Mouse (Mus musculus) right cerebral cortex, adult 18-20 months (tissue): ENCODE data around the gene Zfp697.

Experiments
- DNase-seq: peaks from one replicate; pipeline ENCODE4 v3.0.0; 2022; ENCODE audit warnings: mixed read lengths

The Zfp697 gene

DNA sequence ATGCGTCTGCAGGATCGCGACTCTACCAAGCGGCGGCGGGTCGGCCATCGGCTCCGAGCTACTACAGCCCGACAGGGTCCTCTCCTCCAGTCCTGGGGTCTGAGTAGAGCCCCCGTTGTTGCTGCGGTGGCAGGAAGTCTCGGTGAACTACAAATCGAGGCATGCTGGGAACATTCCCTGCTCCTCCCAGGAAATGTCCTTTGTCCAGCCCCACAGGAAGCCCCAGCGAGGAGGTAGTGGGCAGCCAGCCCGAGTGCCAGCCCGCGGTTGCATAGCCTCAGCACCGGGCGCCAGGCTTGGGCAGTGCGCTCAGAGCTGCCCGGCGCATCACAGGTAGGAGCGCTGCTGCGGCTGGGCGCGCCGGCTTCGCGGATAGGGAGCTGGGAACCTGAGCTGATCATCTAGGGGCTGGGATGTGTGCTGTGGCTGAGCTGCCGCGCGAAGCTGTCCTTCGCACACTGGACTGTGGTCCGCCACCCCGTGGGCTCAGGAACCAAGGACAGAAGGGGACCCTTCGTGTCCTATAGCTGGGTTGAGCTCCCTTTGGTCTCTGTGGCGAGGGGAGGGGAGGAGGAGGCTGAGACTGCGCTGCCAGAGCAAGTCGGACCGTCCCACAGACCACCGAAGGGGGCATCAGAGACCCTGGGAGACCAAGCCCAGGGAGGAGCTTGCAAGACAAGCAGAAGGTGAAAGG, at the start of gene Zfp697:
TSS of gene Zfp697 (plus strand) at position 216 of the 694 bp plus-strand sequence.
- DNase-seq: peak; percentile 86

DNA sequence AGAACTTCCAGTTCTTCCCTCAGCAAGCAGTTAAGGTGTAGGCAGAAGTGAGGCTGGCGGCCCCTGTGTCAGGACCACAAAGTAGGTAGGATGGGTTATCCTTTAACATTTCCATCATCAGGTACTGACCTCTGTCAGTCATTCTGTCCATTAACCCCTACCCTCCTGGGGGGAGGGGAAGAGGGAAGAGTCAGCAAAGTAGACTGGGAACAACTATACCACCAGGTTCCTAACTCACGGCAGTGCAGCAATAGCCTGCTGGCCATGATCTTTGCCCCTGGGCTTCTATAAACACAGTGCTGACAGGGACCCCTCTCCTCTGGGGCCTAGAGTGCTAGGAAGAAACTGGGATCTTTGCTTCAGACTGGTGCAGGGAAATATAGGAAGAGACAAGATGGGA, 48.3 kb upstream of the Zfp697 start:
- DNase-seq: no peak

DNA sequence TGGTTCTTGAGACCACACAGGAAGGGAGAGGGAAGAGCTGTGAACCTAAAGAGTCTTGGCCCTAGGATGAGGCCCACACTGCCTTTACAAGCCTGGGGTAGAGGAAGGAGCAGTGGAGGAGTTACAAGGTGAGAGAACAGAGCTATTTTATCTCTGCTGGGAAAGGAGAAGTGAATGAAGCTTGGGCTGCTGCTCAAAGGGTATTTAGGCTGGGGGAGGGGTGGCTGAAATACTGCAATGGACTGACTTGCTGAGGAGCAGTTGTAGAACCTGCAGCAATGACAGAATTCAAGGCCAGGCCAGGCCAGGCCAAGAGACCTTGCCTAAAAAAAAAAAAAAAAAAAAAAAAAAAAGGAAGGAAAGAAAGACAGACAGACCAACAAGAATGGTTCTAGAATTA, 46.9 kb upstream of the Zfp697 start:
- no peak for DNase-seq

DNA sequence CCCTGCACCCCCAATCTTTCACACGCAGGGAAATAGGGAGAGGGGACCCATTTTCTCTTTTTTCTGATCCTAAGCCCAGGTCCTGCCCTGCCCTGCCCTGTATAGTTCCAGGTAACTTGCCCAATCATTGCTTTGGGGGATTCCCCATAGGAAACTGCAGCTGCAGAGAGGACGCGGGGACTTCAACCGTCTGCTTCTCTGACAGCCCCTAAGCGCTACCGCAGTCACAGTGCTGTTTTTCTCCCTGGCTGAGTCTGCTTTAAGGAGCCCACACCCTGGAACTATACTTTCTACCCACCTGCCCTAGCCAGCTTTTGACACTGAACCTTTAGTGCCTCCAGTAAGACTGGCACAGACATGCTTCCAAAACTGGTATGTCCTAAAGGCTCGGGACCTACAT, 46.4 kb upstream of the Zfp697 start:
- no peak for DNase-seq

DNA sequence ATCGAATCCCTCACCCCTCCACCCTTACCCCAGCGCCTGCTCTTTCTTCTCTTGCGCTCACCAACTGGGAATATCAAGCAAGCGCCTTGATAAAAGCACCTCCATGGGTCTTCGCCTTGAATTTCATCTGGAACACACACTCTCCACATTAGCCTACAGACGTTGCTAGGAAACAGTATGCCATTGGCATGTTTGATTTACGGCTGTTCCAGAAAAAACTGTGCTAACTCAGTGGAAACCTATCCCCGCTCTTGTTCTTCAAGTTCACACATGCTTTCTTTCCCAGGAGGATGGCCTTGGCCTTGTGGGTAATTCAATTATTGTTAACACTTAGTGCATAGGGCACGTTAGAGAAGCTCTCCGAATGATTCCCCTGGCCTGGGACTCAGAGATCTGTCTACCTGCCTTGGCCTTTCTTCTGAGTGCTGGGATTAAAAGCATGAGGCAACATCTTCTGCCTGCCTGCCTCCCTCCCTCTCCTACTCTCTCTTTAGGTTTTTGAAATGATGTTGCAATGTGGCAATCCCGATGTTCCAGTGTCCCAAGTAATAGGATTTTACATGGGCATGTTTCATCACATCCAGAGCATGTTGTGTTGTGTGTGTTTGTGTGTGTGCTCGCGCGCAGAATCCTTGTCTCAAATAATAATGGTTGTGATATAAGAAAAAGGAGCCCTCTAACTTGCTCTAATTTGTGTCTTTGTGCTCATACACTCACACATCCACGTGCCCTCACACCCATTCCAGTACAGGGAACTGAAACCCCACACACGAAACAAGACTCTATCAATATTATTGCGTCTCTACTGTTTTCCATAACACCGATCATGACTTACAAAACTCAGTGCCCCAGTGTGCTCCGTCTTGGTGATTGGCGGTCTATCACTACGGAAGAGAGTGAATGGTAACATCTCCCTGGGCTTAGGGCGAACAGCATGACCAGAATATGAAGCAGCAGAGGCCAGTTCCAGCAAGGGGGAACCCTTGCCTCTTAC, 45.3 kb upstream of the Zfp697 start:
- no peak for DNase-seq

DNA sequence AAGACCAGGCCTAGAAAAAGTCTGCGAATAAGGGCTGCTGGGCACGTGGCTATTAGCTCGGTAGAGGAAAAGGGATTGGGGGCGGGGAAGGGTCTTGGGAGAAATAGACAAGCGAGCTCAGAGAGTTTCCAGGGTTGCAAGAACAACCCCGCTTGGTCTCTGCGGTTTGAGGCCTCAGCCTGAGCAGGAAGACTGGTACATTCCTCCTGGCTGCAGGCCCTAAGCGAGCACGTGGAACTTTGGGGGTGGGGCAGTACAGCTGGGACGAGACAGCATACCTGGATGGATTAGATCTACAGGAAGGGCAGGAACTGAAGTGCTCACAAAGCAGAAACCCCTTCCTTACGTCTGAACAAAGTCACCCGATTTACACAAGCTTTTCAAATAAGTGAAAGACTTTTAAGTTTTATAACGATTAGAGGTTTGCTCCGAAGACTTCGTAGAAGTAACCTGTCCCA, 43.6 kb upstream of the Zfp697 start:
- DNase-seq: peak; percentile 21

DNA sequence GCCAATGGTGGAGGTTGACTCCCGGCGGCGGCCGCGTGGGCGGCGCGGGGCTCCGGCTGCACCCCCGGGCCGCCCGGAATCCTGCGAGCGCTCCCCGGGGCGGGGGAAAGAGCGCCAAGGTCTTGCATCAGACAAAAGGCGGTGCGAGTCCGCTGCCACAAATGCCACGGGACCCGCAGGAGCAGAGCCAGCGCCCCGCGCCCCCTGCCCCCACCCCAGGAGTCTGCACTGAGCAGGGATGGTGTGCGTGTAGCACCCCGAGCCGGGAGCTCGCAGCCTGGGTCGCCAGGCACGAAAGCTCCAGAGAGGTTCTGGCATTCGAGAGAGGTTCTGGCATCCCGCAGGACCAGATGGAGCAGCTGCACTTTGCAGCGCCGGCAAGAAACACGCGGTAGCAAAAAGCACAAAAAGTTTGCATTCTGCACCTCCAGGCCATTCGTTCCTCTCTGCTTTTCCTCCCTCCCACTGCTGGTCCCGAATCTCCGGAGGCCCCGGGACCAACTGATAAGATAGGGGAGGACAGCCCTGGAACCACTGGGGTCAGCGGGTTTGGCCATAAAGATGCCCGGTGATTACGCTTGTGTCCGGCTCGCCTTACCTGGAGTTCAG, 43.1 kb upstream of the Zfp697 start:
- DNase-seq: peak; percentile 48

DNA sequence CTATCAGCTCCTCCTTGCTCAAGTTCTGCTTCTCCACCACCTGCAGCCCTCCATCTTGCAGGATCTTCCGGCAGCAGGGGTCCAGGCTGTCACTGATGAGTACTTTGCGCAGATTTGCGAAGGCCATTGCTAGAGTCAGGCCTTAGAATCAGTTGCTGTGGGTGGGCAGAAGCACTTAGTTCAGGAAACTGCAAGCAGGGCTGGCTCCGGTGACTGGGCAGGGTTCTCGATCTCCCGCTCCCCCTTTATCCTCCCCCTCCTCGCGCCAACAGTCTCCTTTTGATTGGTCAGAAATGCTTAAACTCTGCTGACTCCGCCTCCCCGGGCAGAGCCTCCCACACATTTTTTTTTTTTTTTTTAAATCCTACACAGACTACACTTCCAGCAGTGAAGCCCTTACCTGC, 42.6 kb upstream of the Zfp697 start, which contains the start of gene Phgdh:
TSS of gene Phgdh (minus strand) at position 285 of the 404 bp plus-strand sequence.
- peak; percentile 57 for DNase-seq

DNA sequence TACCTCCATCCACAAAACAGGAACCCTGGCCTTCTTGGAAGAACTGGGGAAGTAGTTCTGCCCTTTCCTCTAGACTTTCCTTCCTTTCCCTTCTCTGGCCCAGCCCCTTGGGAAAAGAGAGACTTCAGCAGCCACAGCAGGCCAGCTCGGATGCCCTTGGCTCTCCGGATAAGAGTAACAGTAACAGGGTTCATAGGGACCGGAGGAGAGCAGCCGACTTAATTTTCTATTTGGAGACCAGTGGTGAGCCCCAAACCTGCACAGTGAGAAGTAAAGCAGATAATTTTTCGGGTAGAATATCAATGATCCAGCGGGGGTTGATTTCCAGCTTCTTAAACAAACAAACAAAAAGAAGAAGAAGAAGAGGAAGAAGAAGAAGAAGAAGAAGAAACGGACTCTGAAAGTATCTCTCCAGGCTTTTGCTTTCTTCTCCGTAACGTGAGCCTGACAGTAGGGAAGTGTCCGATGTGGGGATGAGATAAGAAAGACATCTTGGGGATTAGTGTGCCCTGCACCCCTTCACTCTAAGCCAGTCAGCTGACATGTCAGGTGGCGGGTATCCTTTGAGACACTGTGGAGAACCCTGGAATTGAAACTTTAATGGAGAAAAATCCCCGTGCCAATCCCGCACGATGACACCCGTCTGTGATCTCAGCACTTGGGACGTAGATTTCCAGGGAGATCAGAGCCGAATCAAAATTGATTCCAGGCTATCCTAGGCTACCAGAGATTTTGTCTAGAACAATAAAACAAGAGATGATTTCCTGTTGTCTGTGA, 41.3 kb upstream of the Zfp697 start:
- DNase-seq: no peak

DNA sequence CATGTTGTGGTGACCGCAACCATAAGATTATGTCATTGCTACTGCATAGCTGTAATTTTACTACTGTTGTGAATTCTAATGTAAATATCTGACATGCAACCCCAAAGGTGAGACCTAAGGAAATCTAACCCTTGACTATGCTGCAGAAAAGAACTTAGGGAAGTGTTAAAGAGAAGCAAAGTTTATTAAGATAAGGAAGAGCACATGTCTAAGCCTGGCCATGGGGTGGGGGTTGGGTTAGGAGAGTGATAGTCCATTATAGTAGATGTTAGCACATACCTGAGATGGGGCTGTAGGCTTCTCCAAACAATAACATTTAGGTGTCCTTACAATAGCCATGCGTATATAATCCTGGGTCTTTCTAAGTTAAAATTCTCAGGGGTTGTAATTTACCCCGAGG, 39.0 kb upstream of the Zfp697 start:
- no peak for DNase-seq

DNA sequence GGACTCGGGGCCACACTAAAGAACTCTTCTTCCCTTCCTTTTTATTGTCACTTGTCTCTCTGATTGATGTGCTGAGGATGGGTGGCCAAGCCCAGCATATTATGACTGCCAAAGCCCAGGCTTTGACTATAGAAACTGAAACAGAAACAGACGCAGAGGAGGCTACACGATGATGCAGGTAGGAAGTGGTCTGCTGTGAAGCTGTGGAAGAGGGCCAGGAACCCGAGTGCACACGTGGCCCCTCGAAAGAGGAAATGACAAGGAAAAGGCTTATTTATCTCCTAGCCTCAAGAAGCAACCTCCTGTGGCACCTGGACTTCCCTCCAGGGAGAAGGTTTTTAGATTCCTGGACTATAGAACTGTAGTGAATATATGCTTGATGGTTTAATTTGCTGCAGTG, 34.2 kb upstream of the Zfp697 start:
- no peak for DNase-seq

DNA sequence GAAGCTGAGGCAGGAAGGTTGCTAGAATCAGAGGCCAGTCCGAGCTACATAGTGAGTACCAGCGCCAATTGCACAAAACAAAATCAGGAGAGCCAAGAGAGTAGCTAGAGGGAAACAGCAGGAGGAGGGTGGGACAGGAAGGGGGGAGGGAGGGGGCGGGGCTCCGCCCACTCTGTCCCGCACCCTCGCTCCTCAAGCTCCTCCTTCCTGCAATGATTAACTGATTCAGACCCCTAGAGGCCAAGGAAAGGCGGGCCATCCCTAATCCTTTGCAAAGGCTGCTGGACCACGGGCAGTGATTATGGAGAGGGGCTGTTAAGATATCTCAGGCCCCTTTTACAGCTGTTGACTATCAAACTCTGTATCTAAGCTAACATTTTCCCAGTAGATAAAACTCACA, 33.6 kb upstream of the Zfp697 start:
- no peak for DNase-seq

DNA sequence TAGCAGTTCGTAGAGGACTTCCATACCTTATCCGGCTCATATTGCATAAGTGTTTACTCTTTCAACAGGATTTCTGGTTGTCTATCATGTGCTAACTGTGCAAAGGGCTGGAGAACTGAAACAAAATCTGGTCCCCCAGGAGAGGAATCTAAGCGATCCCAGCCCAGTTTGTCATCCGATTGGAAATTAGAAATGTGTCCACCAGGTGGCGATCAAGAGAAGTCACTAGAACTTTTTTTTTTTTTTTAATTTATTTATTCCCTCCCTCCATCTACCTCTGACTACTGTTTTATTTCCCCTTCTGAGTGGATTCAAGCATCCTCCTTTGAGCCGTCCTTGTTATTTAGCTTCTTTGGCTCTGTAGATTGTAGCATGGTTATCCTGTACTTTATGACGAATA, 28.4 kb upstream of the Zfp697 start:
- DNase-seq: peak; percentile 57

DNA sequence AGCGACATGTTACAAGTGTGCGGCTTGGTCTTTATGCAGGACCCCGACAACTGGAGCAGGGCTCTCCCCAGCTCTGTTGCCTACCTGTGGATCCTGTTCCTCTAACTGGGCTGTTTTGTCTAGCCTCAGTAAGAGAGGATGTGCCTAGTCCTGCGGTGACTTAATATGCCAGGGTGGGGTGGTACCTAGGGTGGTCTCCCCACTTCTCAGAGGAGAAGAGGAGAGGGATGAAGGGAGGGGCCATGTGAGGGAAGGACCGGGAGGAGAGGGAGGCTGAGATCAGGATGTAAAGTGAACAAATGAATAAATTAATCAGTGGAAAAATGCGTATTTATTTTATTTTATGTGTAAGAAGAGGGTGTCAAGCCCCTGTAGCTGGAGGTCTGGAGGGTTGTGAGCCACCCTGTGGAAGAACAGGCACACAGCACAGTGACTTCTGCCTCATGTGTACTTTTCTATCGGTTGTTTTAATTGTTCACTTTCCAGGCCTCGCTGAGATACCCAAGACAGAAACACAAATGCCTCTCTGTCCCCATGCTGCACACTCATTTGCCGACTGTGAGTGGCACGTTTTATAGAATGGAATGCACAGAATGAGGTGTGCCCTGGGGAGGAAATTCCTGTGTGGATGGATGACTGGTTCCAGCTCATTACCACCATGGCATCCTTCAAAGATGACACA, 26.8 kb upstream of the Zfp697 start:
- DNase-seq: no peak

DNA sequence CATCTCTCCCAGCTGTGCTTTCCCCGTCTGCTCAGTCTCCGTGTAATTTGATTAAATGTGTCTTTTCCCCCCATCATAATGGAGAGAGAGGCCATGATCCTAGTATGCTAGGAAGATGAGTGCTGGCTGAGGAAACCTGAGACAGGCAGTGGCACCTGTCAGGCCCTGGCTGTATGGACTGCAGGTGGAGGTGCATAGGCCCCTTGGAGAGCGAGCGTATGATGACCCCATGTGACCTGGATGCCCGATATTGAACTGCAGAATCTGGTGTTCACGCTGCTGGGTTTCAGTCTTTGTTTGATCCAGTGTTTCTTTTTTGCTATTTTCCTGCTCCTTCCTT, 26.3 kb upstream of the Zfp697 start:
- DNase-seq: no peak

DNA sequence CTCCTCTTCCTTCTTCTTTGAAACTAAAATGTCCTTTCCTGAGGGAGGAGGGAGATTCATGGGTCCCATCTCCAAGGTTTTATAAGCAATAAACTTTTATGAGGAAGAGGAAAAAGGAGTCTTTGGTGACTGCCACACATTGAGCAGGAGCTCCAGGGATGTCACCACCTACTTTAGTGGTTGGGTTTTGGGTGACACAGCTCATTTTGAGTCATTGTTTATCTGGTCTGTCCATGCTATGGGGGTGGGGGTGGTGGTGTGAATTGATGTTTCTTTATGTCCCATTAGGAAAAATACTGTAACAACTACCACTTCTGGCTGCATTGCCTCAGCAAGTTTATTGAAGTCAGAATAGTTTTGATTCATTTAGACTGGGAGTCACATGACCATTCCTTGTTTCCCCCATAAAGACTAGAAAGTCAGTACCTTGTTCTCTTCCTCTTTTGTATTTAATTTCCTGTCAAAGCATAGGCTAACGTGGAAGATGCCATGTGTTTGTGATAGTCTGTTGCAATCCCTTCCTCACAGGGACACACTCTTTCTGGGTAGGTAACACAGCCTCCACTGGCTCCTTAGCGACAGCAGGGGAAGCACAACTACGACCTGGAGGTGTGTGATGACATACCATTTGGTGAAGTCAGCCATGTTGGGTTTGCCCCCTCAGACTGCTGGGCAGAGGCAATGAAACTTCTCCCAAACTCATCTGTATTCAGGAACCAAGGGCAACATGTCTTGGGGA, 25.5 kb upstream of the Zfp697 start:
- no peak for DNase-seq

DNA sequence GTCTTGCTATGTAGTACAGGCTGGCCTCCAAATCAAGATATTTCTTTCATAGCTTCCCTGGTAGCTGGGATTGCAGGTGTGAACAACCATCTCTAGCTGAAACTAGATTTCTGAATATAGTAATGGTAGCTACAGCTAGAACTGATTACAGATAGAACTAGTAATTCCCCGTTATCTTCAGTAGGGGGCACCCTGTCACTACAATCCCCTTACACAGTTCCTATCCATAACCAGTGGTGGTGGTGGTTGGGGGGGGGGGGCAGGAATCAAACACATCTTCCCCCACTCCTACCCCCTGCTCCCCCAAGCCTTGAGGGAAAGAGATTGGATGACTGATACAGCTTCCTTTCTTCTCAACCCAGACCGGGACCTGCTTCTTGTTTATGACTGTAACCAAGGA, 19.5 kb upstream of the Zfp697 start:
- DNase-seq: no peak

DNA sequence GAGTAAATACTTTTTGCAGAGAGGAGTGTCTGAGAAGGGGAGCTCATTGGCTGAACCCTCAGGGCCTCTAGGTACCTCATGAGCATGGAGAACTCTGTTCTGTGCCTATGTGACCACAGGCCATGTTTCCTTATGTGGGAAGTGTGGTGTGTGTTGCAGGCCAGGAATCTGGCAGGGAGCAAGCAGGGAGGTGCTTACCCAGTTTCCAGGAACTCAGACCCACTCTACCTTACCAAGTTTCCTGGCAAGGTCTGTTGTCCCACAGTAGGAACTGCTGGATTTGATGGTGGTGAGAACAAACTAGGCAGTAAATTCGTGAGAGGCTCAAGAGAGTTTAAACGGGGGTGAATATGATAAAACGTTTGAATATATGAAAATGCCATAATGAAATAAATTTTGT, 16.2 kb upstream of the Zfp697 start:
- DNase-seq: no peak

DNA sequence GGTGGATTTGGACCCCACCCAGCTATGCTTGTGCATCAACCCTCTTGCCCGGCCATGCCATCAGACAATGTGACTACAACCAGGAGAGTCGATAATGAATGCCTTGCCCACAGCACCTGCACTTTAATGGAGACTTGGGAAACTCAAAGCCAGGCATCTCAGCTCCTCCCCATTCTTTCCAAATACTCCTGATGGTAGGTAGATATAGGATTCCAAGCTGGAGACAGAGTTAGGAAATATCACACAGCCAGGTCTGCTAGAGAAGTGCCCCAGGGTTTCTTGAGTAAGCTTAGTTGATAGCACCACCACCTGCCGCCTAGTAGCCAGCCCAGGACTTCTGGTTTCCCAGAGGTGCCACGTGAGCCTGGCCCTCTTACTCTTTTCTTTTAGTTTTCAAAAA, 15.4 kb upstream of the Zfp697 start:
- no peak for DNase-seq

DNA sequence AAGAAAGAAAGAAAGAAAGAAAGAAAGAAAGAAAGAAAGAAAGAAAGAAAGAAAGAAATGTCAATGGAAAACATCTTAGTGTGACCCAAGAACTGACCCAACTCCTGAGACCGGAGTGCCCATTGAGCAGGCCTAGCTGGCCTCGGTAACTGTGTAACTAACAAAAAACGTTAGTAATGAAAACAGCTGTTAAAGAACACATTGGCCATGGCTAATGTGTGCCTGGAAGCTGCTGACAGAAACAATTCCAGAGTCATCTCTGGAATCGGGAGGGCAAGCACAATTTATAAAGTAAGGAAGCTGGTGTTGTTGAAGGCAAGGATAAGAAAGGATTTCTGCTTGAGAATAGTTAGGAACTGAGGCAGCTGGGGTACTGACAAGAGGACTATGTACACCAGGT, 14.0 kb upstream of the Zfp697 start:
- no peak for DNase-seq

DNA sequence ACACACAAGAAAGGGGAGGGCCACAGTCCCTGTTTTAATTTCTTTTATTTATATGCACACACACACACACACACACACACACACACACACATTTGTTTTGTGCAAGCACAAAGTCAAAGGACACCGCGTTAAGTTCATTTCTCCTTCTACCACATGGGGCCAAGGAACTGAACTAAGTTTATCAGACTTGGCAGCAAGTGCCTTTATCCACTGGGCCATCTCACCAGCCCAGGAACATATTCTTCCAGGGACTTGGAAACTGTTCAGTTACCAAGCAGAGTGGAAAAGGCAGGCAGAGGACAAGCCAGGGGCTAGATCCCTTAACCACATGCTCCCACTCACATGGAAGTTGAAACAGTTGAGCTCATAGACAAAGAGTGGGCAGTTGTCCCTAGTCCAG, 13.5 kb upstream of the Zfp697 start:
- DNase-seq: no peak
